Mouse (Mus musculus) midbrain, embryonic 14.5 days (tissue): ENCODE measurements around the gene Glrx. TPM values are rescaled to one million over a fixed set of nuclear protein-coding genes. Genes with fewer than 3 reads are reported as not detected.
"Not testable (repeated sequence)": the region's sequence is repeated elsewhere in the genome, so short reads cannot be mapped to it uniquely, and the experiment has no call there.

Experiments used
- ATAC-seq: fragments of 200-750 bp; cut with Nextera tagmentation; 2 replicates; pipeline ENCODE4 v1.8.0; 2017; ENCODE audit warnings: moderate number of reproducible peaks, moderate library complexity; ENCODE audit not compliant: low FRiP score, low TSS enrichment
- DNase-seq: peaks from one replicate; pipeline ENCODE4 v3.0.0-alpha.2; 2015
- H3K27ac ChIP-seq: fragments of 300-500 bp; sonication (generic); replicated peaks from 2 replicates; pipeline ENCODE4 v1.5.1; 2014; ENCODE audit warnings: mild to moderate bottlenecking, low read depth, low read length, moderate library complexity
- H3K27me3 ChIP-seq: fragments of 300-500 bp; sonication (generic); 2 replicates; pipeline ENCODE4 v1.6.1; 2014; ENCODE audit warnings: low read length, control low read depth, mixed read lengths; ENCODE audit not compliant: control insufficient read depth, insufficient read depth
- H3K36me3 ChIP-seq: fragments of 300-500 bp; sonication (generic); 2 replicates; pipeline ENCODE4 v1.6.1; 2014; ENCODE audit warnings: low read length, control low read depth; ENCODE audit not compliant: control insufficient read depth, insufficient read depth
- H3K4me1 ChIP-seq: fragments of 300-500 bp; sonication (generic); 2 replicates; pipeline ENCODE4 v1.6.1; 2014; ENCODE audit warnings: mild to moderate bottlenecking, antibody characterized with exemption, low read length, control low read depth; ENCODE audit not compliant: control insufficient read depth, insufficient read depth
- H3K4me2 ChIP-seq: fragments of 300-500 bp; sonication (generic); 2 replicates; pipeline ENCODE4 v1.6.1; 2014; ENCODE audit warnings: mild to moderate bottlenecking, low read length, moderate library complexity
- H3K4me3 ChIP-seq: fragments of 300-500 bp; sonication (generic); replicated peaks from 2 replicates; pipeline ENCODE4 v1.5.1; 2014; ENCODE audit warnings: low read depth, low read length
- H3K9ac ChIP-seq: fragments of 300-500 bp; sonication (generic); replicated peaks from 2 replicates; pipeline ENCODE4 v1.6.1; 2014; ENCODE audit warnings: mild to moderate bottlenecking, low read length, moderate library complexity
- H3K9me3 ChIP-seq: fragments of 300-500 bp; sonication (generic); 2 replicates; pipeline ENCODE4 v1.6.1; 2016; ENCODE audit warnings: low read length, control low read depth, mixed read lengths; ENCODE audit not compliant: control insufficient read depth
- WGBS: fragments of 180-500 bp; shearing (Covaris S2); extraction: QIAGEN DNeasy Blood & Tissue Kit; methylation state at CpG from one replicate; pipeline ENCODE4 v1.1.7; 2014; 5-methylcytosine and 5-hydroxymethylcytosine counted together
- polyA plus RNA-seq: library from polyadenylated mRNA; unstranded; fragments of >200 nt; fragmentation: Nextera tagmentation; extraction: Ambion mirVana; gene quantifications from 2 replicates; pipeline ENCODE4 v1.2.1, GENCODE M21; 2014

Glrx gene
- polyA plus RNA-seq, 1 experiment from 2014 or later, result 40.7 TPM

DNA sequence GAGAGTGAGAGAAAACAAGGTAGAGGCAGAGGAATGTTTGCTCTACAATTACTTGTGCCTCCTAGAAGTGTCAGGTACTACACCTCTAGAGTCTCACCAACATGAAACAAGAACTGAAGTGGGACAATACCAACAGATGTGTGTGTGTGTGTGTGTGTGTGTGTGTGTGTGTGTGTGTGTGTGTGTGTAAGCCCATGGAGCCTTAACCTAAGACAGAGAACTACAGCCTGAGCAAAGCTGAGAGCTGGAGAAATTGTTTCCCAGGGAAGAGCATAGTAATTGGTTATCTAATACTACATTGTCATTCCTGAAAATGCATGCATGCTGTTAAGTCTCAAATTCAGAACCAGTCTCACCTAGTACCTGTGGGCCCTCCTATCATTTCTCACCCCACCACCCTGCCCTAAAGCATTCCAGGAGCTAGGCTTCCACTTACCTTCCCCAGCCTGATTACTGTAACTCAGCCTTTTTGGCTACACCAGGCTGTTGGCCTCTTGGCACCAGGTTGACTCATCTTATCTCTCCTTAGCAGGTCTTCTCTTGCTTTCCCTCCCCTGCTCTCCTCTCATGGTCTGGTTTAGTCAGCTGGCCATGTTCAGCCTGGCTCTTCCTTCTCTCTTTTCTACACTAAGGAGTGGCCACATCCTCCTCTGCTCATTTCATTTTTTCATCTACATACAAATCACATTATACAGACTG lies 26.0 kb downstream of the Glrx start:
- H3K4me1 ChIP-seq, result no peaks in the 10 kb centered on the region
- no peak overlapping the region for H3K9ac ChIP-seq
- no peak for DNase-seq
- H3K27ac ChIP-seq, result no peak overlapping the region
- no peak for ATAC-seq
- H3K27me3 ChIP-seq, result no peaks in the 10 kb centered on the region
- H3K4me3 ChIP-seq, result no peak overlapping the region
- 0 out of 2 replicates have a peak, but pooled peaks cover 7% of the 10 kb centered on the region for H3K36me3 ChIP-seq
- H3K4me2 ChIP-seq, result no peak overlapping the region
- H3K9me3 ChIP-seq, result no peaks in the 10 kb centered on the region

DNA sequence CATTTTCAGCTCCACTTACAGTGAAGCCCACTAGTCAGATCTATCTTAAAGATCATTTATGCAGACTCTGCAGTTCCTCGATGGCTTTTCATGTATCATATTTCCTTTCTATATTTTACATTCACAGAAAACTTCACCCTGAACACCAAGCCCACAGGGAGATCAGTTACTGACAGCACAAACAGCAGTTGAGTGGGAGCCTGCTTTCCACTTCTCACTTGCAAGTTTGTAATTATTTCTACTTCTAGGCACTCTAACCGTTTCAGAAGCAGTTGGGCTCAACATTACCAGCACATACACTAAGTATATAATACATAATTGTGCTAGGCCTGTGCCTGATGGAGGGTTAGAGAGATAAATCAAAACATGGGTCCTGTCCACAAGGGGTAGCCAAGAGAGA lies 28.2 kb downstream of the Glrx start:
- no peak for DNase-seq
- no peak overlapping the region for H3K4me3 ChIP-seq
- H3K27me3 ChIP-seq, result no peaks in the 10 kb centered on the region
- no peaks in the 10 kb centered on the region for H3K9me3 ChIP-seq
- H3K4me2 ChIP-seq, result no peak overlapping the region
- H3K9ac ChIP-seq, result no peak overlapping the region
- H3K4me1 ChIP-seq, result no peaks in the 10 kb centered on the region
- no peak overlapping the region for H3K27ac ChIP-seq
- no peak for ATAC-seq
- WGBS, result 91% methylated on average over 2 of the region's 2 CpGs
- H3K36me3 ChIP-seq, result peaks cover 20% of the 10 kb centered on the region

DNA sequence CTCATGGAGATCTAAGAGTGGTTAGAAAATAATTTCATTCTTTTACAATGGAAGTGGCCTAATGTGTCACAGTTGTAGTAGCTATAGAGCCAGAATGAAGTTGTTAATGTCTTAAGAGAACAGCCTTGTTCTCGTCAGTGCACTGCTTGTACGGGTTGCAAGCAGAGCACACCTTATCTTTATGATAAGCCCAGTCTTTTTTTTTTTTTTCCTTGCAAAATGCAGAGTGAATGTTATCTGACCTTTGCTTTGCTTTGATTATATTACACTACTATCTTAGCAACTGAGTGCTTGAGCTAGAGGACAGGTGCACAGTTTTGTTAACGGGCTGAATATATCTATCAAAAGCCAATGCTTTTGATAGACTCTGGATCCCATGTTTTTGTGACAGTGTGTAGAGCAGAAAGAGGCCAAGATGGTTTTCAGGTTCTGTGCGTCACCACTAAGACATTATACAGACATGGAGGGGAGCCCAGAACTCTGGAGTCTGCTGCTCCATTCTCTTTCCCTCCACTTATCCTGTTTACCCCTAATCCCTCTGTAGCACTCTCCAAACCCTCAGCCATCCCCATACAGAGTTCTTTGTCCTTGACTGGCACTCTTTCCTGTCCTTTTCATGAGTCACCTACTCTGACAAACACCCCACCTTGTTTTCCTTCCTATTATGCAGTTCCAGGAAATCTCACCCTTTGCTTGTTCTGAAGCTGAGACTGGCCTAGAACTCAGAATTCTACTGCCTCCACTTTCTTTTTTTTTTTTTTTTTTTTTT lies 35.1 kb downstream of the Glrx start:
- H3K9me3 ChIP-seq, result no peaks in the 10 kb centered on the region
- 96% methylated on average over 4 of the region's 4 CpGs for WGBS
- H3K27me3 ChIP-seq, result no peaks in the 10 kb centered on the region
- H3K4me3 ChIP-seq, result no peak overlapping the region
- no peak for ATAC-seq
- no peaks in the 10 kb centered on the region for H3K4me1 ChIP-seq
- no peak overlapping the region for H3K9ac ChIP-seq
- no peak for DNase-seq
- H3K36me3 ChIP-seq, result peaks cover 52% of the 10 kb centered on the region
- no peak overlapping the region for H3K27ac ChIP-seq
- no peak overlapping the region for H3K4me2 ChIP-seq

DNA sequence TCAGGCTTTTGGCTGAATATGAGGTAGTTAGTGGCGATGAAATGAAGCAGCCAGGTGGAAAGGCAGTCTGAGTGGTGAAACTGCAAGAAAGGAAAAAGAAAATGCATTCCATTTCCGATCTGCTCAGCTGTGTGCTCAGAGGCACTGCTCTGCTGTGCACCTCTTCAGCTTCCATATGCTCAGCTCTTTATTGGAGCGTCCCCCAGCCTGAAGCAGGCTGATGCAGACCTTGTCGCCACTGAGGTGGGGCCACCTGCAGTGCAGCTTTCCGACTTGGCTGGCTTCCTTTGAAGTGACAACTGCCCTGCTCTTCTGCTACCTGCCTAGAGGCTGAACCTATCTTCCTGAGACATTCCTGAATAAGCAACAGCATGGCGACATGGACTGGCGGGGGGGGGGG lies 36.5 kb downstream of the Glrx start:
- not testable (repeated sequence) for ATAC-seq, H3K27me3 ChIP-seq, H3K27ac ChIP-seq

DNA sequence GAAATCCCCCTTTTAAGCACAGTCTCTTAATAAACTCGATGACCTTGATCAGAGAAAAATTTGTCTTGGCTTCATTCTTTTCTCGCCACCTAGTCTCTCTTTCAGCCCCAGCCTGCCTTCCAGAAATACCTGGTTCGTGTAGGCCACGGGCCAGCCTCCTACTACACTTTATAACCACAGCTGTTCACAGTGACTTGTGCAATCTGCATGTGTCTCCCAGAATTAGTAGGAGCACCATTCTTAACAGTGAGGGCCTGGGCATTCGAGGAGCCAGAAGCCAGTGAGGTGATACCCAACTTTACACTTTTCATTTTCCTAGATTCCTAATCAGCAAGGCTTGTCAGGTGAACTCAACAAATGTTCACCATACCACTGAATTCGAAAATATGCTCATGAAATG lies 36.9 kb downstream of the Glrx start:
- H3K27me3 ChIP-seq, result no peaks in the 10 kb centered on the region
- WGBS, result 88% methylated on average over 6 of the region's 6 CpGs
- H3K9ac ChIP-seq, result no peak overlapping the region
- no peaks in the 10 kb centered on the region for H3K9me3 ChIP-seq
- no peak overlapping the region for H3K4me2 ChIP-seq
- H3K4me3 ChIP-seq, result no peak overlapping the region
- ATAC-seq (no peak), DNase-seq (no peak)
- peaks cover 42% of the 10 kb centered on the region for H3K36me3 ChIP-seq
- no peaks in the 10 kb centered on the region for H3K4me1 ChIP-seq
- H3K27ac ChIP-seq, result no peak overlapping the region

More for the DNA sequence above, 36.5 kb downstream of the Glrx start:
- H3K9ac ChIP-seq, H3K4me1 ChIP-seq, H3K9me3 ChIP-seq, DNase-seq, H3K4me3 ChIP-seq, H3K4me2 ChIP-seq: not testable (repeated sequence)
- peaks cover 46% of the 10 kb centered on the region for H3K36me3 ChIP-seq
- 68% methylated on average over 7 of the region's 7 CpGs for WGBS

- Histone ChIP-seq H3K9me3 (no peaks in the 10 kb centered on the region), H3K4me3 (no peak overlapping the region), H3K27ac (no peak overlapping the region), H3K9ac (no peak overlapping the region), H3K4me2 (no peak overlapping the region), H3K27me3 (no peaks in the 10 kb centered on the region), H3K36me3 (peaks cover 40% of the 10 kb centered on the region), H3K4me1 (no peaks in the 10 kb centered on the region)
- peak; percentile 86 for DNase-seq
- ATAC-seq, result no peak
Observed at GRCm38 (mm10) chr13:75877907-75878306, 38.2 kb downstream of the Glrx start.

GRCm38 (mm10) chr13:75879756-75880155 lies 40.1 kb downstream of the Glrx start:
- H3K4me2 ChIP-seq, result no peak overlapping the region
- whole genome bisulfite sequencing, result 92% methylated on average over 3 of the region's 3 CpGs
- no peaks in the 10 kb centered on the region for H3K4me1 ChIP-seq
- no peak overlapping the region for H3K27ac ChIP-seq
- H3K4me3 ChIP-seq, result no peak overlapping the region
- no peaks in the 10 kb centered on the region for H3K9me3 ChIP-seq
- no peak overlapping the region for H3K9ac ChIP-seq
- ATAC-seq, result no peak
- DNase-seq, result no peak
- H3K36me3 ChIP-seq, result peaks cover 29% of the 10 kb centered on the region
- H3K27me3 ChIP-seq, result no peaks in the 10 kb centered on the region

GRCm38 (mm10) chr13:75880501-75880900 lies 40.8 kb downstream of the Glrx start:
- Histone ChIP-seq H3K9ac (no peak overlapping the region), H3K4me3 (no peak overlapping the region), H3K4me2 (no peak overlapping the region), H3K36me3 (peaks cover 27% of the 10 kb centered on the region), H3K27me3 (no peaks in the 10 kb centered on the region), H3K4me1 (no peaks in the 10 kb centered on the region), H3K9me3 (no peaks in the 10 kb centered on the region), H3K27ac (no peak overlapping the region)
- WGBS, result 72% methylated on average over 2 of the region's 2 CpGs
- DNase-seq, result peak; percentile 17
- ATAC-seq, result peak; percentile 72; the same call in 1 of the 2 replicates

DNA sequence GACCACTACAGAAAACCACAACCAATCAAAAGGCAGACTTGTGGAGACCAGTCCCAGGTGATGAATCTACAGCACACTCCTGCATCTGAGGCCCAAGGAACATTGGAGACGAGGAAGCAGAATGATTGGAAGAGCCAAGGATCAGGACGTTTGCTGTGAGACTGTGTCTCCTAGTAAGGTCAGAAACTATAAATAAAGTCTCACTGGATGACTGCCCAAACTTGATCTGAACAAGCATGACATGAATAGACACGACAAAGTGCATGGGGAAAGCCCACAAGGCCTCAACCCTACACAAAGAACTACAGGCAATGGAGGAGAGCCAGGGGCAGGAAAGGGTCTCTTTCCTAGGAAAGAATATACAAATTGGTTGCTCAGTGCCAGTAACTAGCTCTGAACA lies 44.1 kb downstream of the Glrx start:
- ATAC-seq (no peak), DNase-seq (no peak)
- no peak overlapping the region for H3K27ac ChIP-seq
- no peak overlapping the region for H3K4me2 ChIP-seq
- H3K4me3 ChIP-seq, result no peak overlapping the region
- no peaks in the 10 kb centered on the region for H3K27me3 ChIP-seq
- H3K4me1 ChIP-seq, result no peaks in the 10 kb centered on the region
- no peak overlapping the region for H3K9ac ChIP-seq
- H3K36me3 ChIP-seq, result peaks cover 11% of the 10 kb centered on the region
- H3K9me3 ChIP-seq, result no peaks in the 10 kb centered on the region
- WGBS, result 89% methylated on average over 3 of the region's 3 CpGs
